10 mouse cellular contexts compared by ENCODE assay signal in genomic region chr13:60603252-60603562, GRCm38 (mm10). TPM values are rescaled to one million over a fixed set of nuclear protein-coding genes. Genes with fewer than 3 reads are reported as not detected.
DNase-seq lines count a peak whose midpoint lies in the region; ATAC-seq lines count a peak whose summit lies in the region.
"Had no signal": no experiment of that assay in that cellular context is flagged by ENCODE, and none has a peak within 500 bp of the region (broad histone marks: within the 10 kb centered on the region; RNA-seq: fewer than 3 reads in every experiment).

No protein-coding gene starts in this region.

- peak overlapping the region; percentile 90 for H3K4me2 ChIP-seq in kidney, embryonic 14.5 days (replicated peaks; ENCODE audit: low read depth, low read length)
- peak overlapping the region; percentile 86 for H3K4me2 ChIP-seq in embryonic facial prominence, embryonic 11.5 days (ENCODE audit: low read depth, low read length)
- peak overlapping the region; percentile 67 for H3K4me2 ChIP-seq in hindbrain, embryonic 16.5 days (ENCODE audit: low read length)
- peak overlapping the region; percentile 63 for H3K4me2 ChIP-seq in midbrain, embryonic 15.5 days

- no peaks in the 10 kb centered on the region for H3K27me3 ChIP-seq in kidney, embryonic 14.5 days (ENCODE audit: control insufficient read depth, insufficient read depth, low read length)
- H3K27me3 ChIP-seq in embryonic facial prominence, embryonic 11.5 days (ENCODE audit: control insufficient read depth, insufficient read depth, low read length): no peaks in the 10 kb centered on the region
- no peaks in the 10 kb centered on the region for H3K27me3 ChIP-seq in hindbrain, embryonic 16.5 days (replicated peaks; ENCODE audit: control insufficient read depth, insufficient read depth, low read length)
- H3K27me3 ChIP-seq in midbrain, embryonic 15.5 days (replicated peaks): no peaks in the 10 kb centered on the region

- no peak overlapping the region for H3K27ac ChIP-seq in kidney, embryonic 14.5 days (ENCODE audit: low read depth, low read length)
- no peak overlapping the region for H3K27ac ChIP-seq in embryonic facial prominence, embryonic 11.5 days (replicated peaks; ENCODE audit: low read depth, low read length)
- H3K27ac ChIP-seq in hindbrain, embryonic 16.5 days (ENCODE audit: low read depth, low read length): no peak overlapping the region
- peak overlapping the region; percentile 98 for H3K27ac ChIP-seq in midbrain, embryonic 15.5 days

- H3K9ac ChIP-seq in kidney, embryonic 14.5 days (ENCODE audit: low read depth, low read length): peak overlapping the region; percentile 89; the same call in 1 of the 2 replicates
- no peak overlapping the region for H3K9ac ChIP-seq in embryonic facial prominence, embryonic 11.5 days (replicated peaks; ENCODE audit: low read length)
- peak overlapping the region; percentile 96; the same call in 1 of the 2 replicates for H3K9ac ChIP-seq in hindbrain, embryonic 16.5 days (ENCODE audit: low read depth, low read length)
- peak overlapping the region; percentile 97 for H3K9ac ChIP-seq in midbrain, embryonic 15.5 days

- H3K4me3 ChIP-seq in kidney, embryonic 14.5 days (ENCODE audit: low read length): peak overlapping the region; percentile 81
- peak overlapping the region; percentile 82 for H3K4me3 ChIP-seq in embryonic facial prominence, embryonic 11.5 days (ENCODE audit: low read depth, low read length)
- H3K4me3 ChIP-seq in hindbrain, embryonic 16.5 days (ENCODE audit: low read length): peak overlapping the region; percentile 92
- peak overlapping the region; percentile 92 for H3K4me3 ChIP-seq in midbrain, embryonic 15.5 days

- peaks cover 12% of the 10 kb centered on the region for H3K4me1 ChIP-seq in kidney, embryonic 14.5 days (ENCODE audit: control insufficient read depth, insufficient read depth, low read length)
- H3K4me1 ChIP-seq in embryonic facial prominence, embryonic 11.5 days (ENCODE audit: control insufficient read depth, insufficient read depth, low read length): no peaks in the 10 kb centered on the region
- H3K4me1 ChIP-seq in hindbrain, embryonic 16.5 days (ENCODE audit: control insufficient read depth, insufficient read depth, low read depth, low read length): peaks cover 11% of the 10 kb centered on the region
- peaks cover 30% of the 10 kb centered on the region for H3K4me1 ChIP-seq in midbrain, embryonic 15.5 days

- 57% methylated on average over 5 of the region's 5 CpGs for WGBS in kidney, embryonic 14.5 days
- 69% methylated on average over 5 of the region's 5 CpGs for WGBS in embryonic facial prominence, embryonic 11.5 days
- WGBS in hindbrain, embryonic 16.5 days: 27% methylated on average over 5 of the region's 5 CpGs
- whole genome bisulfite sequencing in midbrain, embryonic 15.5 days: 35% methylated on average over 5 of the region's 5 CpGs

- no peaks in the 10 kb centered on the region for H3K36me3 ChIP-seq in kidney, embryonic 14.5 days (ENCODE audit: control insufficient read depth, insufficient read depth, low read length)
- H3K36me3 ChIP-seq in embryonic facial prominence, embryonic 11.5 days (replicated peaks; ENCODE audit: control insufficient read depth, insufficient read depth, low read depth, low read length): no peaks in the 10 kb centered on the region
- H3K36me3 ChIP-seq in hindbrain, embryonic 16.5 days (ENCODE audit: control insufficient read depth, insufficient read depth, low read length): 0 out of 2 replicates have a peak, but pooled peaks cover 2% of the 10 kb centered on the region
- H3K36me3 ChIP-seq in midbrain, embryonic 15.5 days (replicated peaks): no peaks in the 10 kb centered on the region
- H3K36me3 ChIP-seq: G1E had no signal

- ATAC-seq in kidney, embryonic 14.5 days (ENCODE audit: low FRiP score, low TSS enrichment): no peak
- no peak for ATAC-seq in embryonic facial prominence, embryonic 11.5 days (replicated peaks; ENCODE audit: insufficient number of reproducible peaks, low FRiP score, low TSS enrichment, low read depth)
- no peak for ATAC-seq in hindbrain, embryonic 16.5 days
- ATAC-seq in midbrain, embryonic 15.5 days (replicated peaks): no peak
- ATAC-seq in activated CD4-positive, CD25-positive, alpha-beta regulatory T cell, adult 4 months: no peak

- H3K9me3 ChIP-seq in kidney, embryonic 14.5 days (ENCODE audit: control insufficient read depth, low read length): no peaks in the 10 kb centered on the region
- no peaks in the 10 kb centered on the region for H3K9me3 ChIP-seq in embryonic facial prominence, embryonic 11.5 days (replicated peaks; ENCODE audit: control insufficient read depth, low read length)
- no peaks in the 10 kb centered on the region for H3K9me3 ChIP-seq in hindbrain, embryonic 16.5 days (ENCODE audit: control insufficient read depth, low read length)
- H3K9me3 ChIP-seq in midbrain, embryonic 15.5 days: no peaks in the 10 kb centered on the region

- DNase-seq in kidney, postnatal 36 days: no peak
- DNase-seq in embryonic facial prominence, embryonic 11.5 days (ENCODE audit: low spot score): no peak
- DNase-seq in natural killer cell, adult 2 months (ENCODE audit: low spot score in 2 of 2): no peak
- no peak for DNase-seq in layer of hippocampus, postnatal 25 days (ENCODE audit: extremely low spot score in 1 of 2, low spot score in 1 of 2)
- DNase-seq: gastrocnemius, postnatal 36 days had no signal

RNA-seq across cellular contexts. Expression of gene Dapk1, which starts 1.5 kb away (rescaled TPM):
- polyA plus RNA-seq in kidney, embryonic 14.5 days (2014; fragmentation: Nextera tagmentation; extraction: Ambion mirVana): 15.1 and 24.5 TPM in 2 replicates
- polyA plus RNA-seq in embryonic facial prominence, embryonic 11.5 days (2014; fragmentation: Nextera tagmentation; extraction: Ambion mirVana): 15.1 and 17.9 TPM in 2 replicates
- 33.2 and 39.4 TPM in 2 replicates for polyA plus RNA-seq in hindbrain, embryonic 16.5 days (2015; fragmentation: Nextera tagmentation; extraction: Ambion mirVana)
- 47.6 and 48.4 TPM in 2 replicates for polyA plus RNA-seq in midbrain, embryonic 15.5 days (2015; fragmentation: Nextera tagmentation; extraction: Ambion mirVana)
- 100 to 1,000 TPM; 128 to 132 TPM for total RNA-seq in layer of hippocampus, postnatal 25 days (2021)
- 1 to 10 TPM in 1 of 2 experiments, under 1 TPM in 1; 0.46 to 1.3 TPM for polyA plus RNA-seq in activated CD4-positive, CD25-positive, alpha-beta regulatory T cell, adult 4 months (2017; shearing (Covaris generic))
- polyA plus RNA-seq: G1E had no signal
